Mouse (Mus musculus): ENCODE measurements around the gene Slamf8. TPM values are rescaled to one million over a fixed set of nuclear protein-coding genes. Genes with fewer than 3 reads are reported as not detected.

The Slamf8 gene
- polyA plus RNA-seq (2015; fragmentation: Nextera tagmentation; extraction: Ambion mirVana): 0.23 TPM in 1 of 2 replicates, not detected in the other

DNA sequence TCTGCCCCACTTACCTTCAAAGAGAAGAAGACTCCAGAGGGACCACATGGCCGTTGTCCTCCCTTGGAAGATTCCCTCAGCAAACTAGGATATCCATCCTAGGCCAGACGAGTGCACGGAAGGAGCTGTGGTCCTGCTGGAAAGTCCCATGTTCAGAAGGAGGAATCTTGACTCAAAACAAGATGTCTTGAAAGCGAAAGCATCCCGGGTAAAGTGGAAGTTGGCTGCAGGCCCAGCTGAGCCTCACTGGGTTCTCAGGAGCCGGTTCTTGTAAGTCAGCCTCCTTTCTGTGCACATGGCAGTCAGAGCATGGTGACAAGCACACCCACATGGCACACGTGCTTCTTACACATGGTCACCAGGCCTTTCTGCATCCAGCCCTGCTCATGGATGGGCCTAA is at the start of gene Slamf8:
Slamf8 (minus strand) TSS at position 184 of the 400 bp plus-strand sequence.
- H3K4me2 ChIP-seq: no peak within 1 kb of the TSS
- H3K9ac ChIP-seq: no peak within 1 kb of the TSS
- H3K27me3 ChIP-seq: peaks cover 5% of the 10 kb centered on the region; the same call in 1 of the 2 replicates
- no peaks in the 10 kb centered on the region for H3K9me3 ChIP-seq (replicated peaks)
- peaks cover 3% of the 10 kb centered on the region for H3K4me1 ChIP-seq (replicated peaks)
- no peak within 1 kb of the TSS for H3K4me3 ChIP-seq
- 66% methylated on average over 7 of the region's 7 CpGs for WGBS
- no peak for ATAC-seq (replicated peaks; ENCODE audit: insufficient number of reproducible peaks, insufficient read depth, low FRiP score, low read depth)
- H3K27ac ChIP-seq: no peak within 1 kb of the TSS
- H3K36me3 ChIP-seq: no peaks in the 10 kb centered on the region

DNA sequence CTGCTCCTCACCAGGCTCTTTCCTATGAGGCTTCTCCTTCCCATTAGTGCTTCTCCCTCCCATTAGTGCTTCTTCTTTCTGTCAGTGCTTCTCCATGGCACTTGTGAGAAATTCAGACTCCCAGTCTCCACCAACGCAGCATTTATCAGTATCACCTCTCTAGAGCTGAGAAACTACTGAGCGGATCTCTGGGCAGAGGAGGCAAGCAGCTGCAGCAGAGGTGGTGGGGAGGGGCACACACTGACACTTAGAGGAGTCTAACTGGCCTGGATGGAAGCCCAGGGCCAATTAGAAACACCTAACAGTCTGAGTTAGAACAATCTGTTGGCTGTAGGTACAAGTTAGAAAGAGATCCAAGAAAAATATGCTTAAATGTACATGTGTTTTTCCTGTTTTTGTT is 48.4 kb upstream of the Slamf8 start:
- no peak overlapping the region for H3K4me3 ChIP-seq
- H3K9me3 ChIP-seq (replicated peaks): no peaks in the 10 kb centered on the region
- ATAC-seq (replicated peaks; ENCODE audit: insufficient number of reproducible peaks, insufficient read depth, low FRiP score, low read depth): 0 out of 2 replicates have a peak, but pooled peaks have one; percentile 67
- peaks cover 14% of the 10 kb centered on the region for H3K4me1 ChIP-seq (replicated peaks)
- WGBS: 15% methylated on average over 2 of the region's 2 CpGs
- no peaks in the 10 kb centered on the region for H3K27me3 ChIP-seq
- no peak overlapping the region for H3K9ac ChIP-seq
- no peaks in the 10 kb centered on the region for H3K36me3 ChIP-seq
- H3K27ac ChIP-seq: peak overlapping the region; percentile 37
- no peak overlapping the region for H3K4me2 ChIP-seq

DNA sequence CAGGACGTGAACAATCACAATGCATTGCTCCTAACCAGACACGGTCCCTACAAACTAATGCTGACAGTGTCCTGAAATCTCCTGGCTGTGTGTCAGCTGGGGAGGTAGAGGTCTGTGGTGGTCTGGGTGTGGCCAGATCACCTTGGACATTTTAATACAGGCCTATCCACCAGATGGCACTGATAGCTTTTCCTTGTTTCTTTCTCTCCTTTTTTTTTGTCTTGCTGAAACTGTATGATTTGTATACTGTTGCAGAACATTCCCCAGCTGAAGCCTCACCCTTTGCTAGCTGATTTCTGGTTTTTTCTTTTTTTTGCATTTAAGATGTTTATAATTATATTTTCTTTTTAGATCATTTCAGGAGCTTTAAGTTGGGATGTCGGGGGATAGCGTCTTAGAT is 47.4 kb upstream of the Slamf8 start:
- Histone ChIP-seq H3K9ac (no peak overlapping the region), H3K9me3 (replicated peaks) (no peaks in the 10 kb centered on the region), H3K4me3 (no peak overlapping the region), H3K36me3 (no peaks in the 10 kb centered on the region), H3K4me2 (no peak overlapping the region), H3K4me1 (replicated peaks) (peaks cover 14% of the 10 kb centered on the region), H3K27ac (no peak overlapping the region), H3K27me3 (no peaks in the 10 kb centered on the region)
- 58% methylated on average over 4 of the region's 4 CpGs for WGBS
- ATAC-seq (replicated peaks; ENCODE audit: insufficient number of reproducible peaks, insufficient read depth, low FRiP score, low read depth): no peak

DNA sequence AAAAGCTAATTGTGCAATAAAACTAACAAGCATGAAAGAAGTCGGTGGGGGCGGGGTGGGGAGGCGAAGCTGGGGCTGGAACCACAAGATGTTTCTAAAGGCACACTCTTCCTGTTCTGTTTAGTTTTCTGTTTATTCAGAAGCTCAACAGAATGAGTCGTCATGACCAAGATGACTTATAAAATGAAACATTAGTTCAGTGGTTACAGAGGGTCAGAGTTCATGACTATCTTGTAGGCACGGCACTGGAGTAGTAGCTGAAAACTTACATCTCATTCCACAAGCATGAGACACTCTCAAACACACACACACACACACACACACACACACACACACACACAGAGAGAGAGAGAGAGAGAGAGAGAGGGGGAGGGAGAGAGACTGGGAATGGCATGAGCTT is 45.9 kb upstream of the Slamf8 start:
- 82% methylated on average over 5 of the region's 5 CpGs for WGBS
- Histone ChIP-seq H3K9me3 (replicated peaks) (no peaks in the 10 kb centered on the region), H3K36me3 (no peaks in the 10 kb centered on the region), H3K4me3 (no peak overlapping the region), H3K27me3 (no peaks in the 10 kb centered on the region), H3K27ac (no peak overlapping the region), H3K4me2 (no peak overlapping the region), H3K4me1 (replicated peaks) (peaks cover 18% of the 10 kb centered on the region), H3K9ac (no peak overlapping the region)
- ATAC-seq (replicated peaks; ENCODE audit: insufficient number of reproducible peaks, insufficient read depth, low FRiP score, low read depth): no peak

DNA sequence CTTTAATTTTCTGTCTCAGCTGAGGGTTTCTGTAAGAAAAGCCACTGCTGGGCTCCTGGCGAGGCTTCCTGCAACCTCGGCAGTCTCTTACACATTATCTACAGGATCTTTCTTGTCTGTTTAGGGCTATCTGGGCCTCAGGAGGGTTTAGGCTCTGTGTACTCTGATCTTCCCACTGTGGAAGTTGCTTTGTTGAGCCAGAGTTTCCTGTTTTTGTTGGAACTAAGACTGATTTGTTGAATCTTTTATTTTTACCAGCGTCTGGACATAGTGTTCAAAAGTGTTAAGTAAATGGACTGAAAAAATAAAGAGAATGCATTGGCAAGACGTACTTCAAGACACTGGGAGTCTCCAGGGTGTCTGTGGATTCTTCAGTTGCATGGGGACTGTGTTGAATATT is 44.9 kb upstream of the Slamf8 start:
- Histone ChIP-seq H3K27ac (peak overlapping the region; percentile 49), H3K4me1 (replicated peaks) (peaks cover 18% of the 10 kb centered on the region), H3K4me3 (no peak overlapping the region), H3K9me3 (replicated peaks) (no peaks in the 10 kb centered on the region), H3K27me3 (no peaks in the 10 kb centered on the region), H3K36me3 (no peaks in the 10 kb centered on the region), H3K9ac (no peak overlapping the region), H3K4me2 (no peak overlapping the region)
- 40% methylated on average over 4 of the region's 4 CpGs for WGBS
- ATAC-seq (replicated peaks; ENCODE audit: insufficient number of reproducible peaks, insufficient read depth, low FRiP score, low read depth): no peak

DNA sequence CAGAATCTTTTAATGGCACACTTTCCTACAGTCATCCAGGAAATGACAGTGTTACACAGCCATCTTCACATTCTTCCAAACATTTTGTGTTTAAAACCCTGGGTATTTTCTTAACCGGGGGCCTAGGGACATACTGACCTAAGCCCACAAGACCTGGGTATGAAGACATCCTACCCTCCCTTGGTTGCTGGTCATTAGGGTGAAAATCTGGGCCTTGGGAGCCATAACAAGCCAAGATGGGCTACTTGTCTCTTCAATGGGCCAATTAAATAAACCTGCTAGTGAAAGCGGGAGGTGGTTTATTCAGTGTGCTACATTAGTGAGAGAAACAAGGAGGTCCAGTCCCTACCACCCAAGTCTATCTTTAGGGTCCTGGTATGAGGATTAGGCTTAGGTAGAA is 43.8 kb upstream of the Slamf8 start:
- ATAC-seq (replicated peaks; ENCODE audit: insufficient number of reproducible peaks, insufficient read depth, low FRiP score, low read depth): no peak
- H3K36me3 ChIP-seq: no peaks in the 10 kb centered on the region
- no peak overlapping the region for H3K9ac ChIP-seq
- peaks cover 15% of the 10 kb centered on the region for H3K4me1 ChIP-seq (replicated peaks)
- no peak overlapping the region for H3K27ac ChIP-seq
- no peak overlapping the region for H3K4me3 ChIP-seq
- H3K27me3 ChIP-seq: no peaks in the 10 kb centered on the region
- WGBS: 82% methylated on average over 2 of the region's 2 CpGs
- 0 out of 2 replicates have a peak overlapping the region, but pooled peaks have one; percentile 22 for H3K4me2 ChIP-seq
- no peaks in the 10 kb centered on the region for H3K9me3 ChIP-seq (replicated peaks)

DNA sequence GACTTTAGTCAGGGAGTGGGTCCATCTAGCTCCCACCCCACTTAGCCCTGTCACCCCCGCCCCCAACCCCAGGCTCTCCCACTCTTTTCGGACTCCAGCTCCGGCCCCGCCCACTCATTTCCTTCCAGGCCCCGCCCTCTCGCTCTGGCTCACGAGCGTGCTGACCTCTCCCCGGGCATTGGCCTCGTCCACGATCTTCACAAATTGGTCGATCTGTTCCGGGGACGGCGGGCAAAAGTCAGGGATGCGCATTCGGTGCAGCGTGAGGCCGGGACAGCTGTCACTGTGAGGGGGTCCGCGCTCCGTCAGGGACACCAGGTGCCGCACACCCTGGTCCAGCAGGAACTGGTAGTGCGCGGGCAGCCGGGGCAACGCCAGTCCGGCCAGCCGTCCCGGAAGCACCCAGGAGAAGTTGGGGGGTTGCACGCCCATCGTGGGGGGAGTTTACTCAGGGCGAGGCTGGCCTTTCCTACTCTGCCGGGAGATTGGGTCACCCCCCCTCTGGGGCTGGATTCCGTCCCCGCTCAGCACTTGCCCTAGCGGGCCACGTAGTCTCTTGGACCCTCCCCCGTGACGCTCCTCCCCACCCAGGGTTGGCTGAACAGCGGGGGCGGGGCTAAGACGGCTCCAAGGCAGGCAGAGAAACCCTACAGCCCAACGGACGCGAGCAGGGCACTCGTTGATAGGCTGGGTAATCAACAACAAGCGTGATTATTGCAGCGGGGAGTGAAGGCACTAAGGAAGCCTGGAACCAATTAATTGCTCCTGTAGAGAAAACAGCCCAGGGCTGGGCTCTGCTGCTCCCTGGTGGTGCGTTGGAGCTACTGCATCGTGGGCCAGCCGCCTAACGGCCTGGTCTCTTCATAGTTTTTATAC is 42.3 kb upstream of the Slamf8 start, which contains the start of gene Dusp23:
Dusp23 (minus strand) TSS at position 512 of the 876 bp plus-strand sequence.
- under 1% methylated on average over 53 of the region's 53 CpGs for WGBS
- peak; percentile 99 for ATAC-seq (replicated peaks; ENCODE audit: insufficient number of reproducible peaks, insufficient read depth, low FRiP score, low read depth)
- no peaks in the 10 kb centered on the region for H3K27me3 ChIP-seq

DNA sequence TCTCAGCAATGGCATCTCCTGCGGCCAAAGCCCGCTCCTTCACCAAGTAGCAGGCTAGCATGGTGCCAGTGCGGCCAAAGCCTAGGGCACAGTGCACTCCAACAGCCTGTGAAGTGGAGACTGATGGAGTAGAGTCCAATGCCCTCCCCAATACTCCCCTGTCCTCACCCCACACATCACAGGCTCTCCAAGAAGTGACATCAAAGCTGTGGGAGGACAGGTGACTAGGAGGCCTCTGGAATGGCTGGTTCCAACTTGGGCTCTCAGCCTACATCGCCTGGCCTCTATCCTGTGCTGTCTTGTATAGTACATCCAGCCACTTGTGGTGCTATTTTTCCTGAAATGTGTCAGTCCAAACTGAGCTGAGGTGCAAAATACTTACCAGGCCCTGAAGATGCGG is 41.4 kb upstream of the Slamf8 start:
- no peak for ATAC-seq (replicated peaks; ENCODE audit: insufficient number of reproducible peaks, insufficient read depth, low FRiP score, low read depth)
- 91% methylated on average over 5 of the region's 5 CpGs for WGBS
- H3K9me3 ChIP-seq (replicated peaks): no peaks in the 10 kb centered on the region
- no peak overlapping the region for H3K4me3 ChIP-seq
- H3K9ac ChIP-seq: no peak overlapping the region
- peaks cover 11% of the 10 kb centered on the region for H3K4me1 ChIP-seq (replicated peaks)
- no peak overlapping the region for H3K27ac ChIP-seq
- H3K27me3 ChIP-seq: no peaks in the 10 kb centered on the region
- no peaks in the 10 kb centered on the region for H3K36me3 ChIP-seq
- peak overlapping the region; percentile 87; the same call in 1 of the 2 replicates for H3K4me2 ChIP-seq

More for the DNA sequence above, 42.3 kb upstream of the Slamf8 start, which contains the start of gene Dusp23:
- Histone ChIP-seq H3K27ac (peak within 1 kb of the TSS; percentile 94), H3K9me3 (replicated peaks) (no peaks in the 10 kb centered on the region), H3K4me2 (peak within 1 kb of the TSS; percentile 87), H3K4me1 (replicated peaks) (peaks cover 11% of the 10 kb centered on the region), H3K36me3 (no peaks in the 10 kb centered on the region), H3K9ac (peak within 1 kb of the TSS; percentile 78), H3K4me3 (peak within 1 kb of the TSS; percentile 81)

DNA sequence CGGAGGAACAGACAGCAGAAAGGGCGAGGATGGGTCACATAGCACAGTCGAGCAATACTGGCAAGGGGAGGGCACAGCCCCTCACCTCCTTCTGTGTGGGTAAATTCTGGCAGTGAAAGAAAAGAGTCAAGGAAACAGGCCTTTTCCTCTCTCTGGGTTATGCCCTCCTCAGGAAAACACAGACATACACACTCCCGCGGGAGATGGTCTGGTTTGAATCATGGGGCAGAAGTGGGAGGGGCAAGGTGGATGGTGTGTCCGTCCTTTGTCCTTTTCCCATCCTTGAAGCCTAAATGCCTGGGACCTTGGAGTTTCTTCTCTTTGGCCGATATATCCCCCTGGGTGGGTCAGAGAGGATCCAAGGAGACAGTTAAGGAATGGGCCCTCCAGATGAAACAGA is 39.5 kb upstream of the Slamf8 start:
- Histone ChIP-seq H3K4me1 (replicated peaks) (peaks cover 7% of the 10 kb centered on the region), H3K36me3 (no peaks in the 10 kb centered on the region), H3K4me2 (no peak overlapping the region), H3K27me3 (no peaks in the 10 kb centered on the region), H3K9ac (no peak overlapping the region), H3K27ac (no peak overlapping the region), H3K9me3 (replicated peaks) (no peaks in the 10 kb centered on the region), H3K4me3 (no peak overlapping the region)
- ATAC-seq (replicated peaks; ENCODE audit: insufficient number of reproducible peaks, insufficient read depth, low FRiP score, low read depth): no peak
- 66% methylated on average over 7 of the region's 7 CpGs for WGBS

DNA sequence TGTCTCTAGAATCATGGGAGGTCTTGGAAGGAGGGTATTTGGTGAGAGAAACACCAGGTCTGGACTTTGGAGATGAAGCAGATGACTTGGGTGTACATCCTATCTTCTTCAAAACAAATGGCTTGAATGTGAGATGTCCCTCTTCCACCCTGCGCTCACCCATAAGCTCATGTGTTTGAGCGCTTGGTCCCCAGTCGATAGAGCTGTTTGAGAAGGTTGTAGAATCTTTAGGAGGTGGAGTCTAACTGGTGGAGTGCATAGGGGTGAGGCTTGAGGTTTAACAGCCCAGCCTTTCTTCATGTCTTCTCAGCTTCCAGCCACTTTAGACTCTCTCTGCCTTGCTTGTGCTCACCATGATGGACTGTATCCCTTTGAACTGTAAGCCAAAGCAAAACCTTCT is 35.9 kb upstream of the Slamf8 start:
- no peaks in the 10 kb centered on the region for H3K9me3 ChIP-seq (replicated peaks)
- H3K36me3 ChIP-seq: no peaks in the 10 kb centered on the region
- no peaks in the 10 kb centered on the region for H3K4me1 ChIP-seq (replicated peaks)
- ATAC-seq (replicated peaks; ENCODE audit: insufficient number of reproducible peaks, insufficient read depth, low FRiP score, low read depth): no peak
- no peak overlapping the region for H3K9ac ChIP-seq
- no peaks in the 10 kb centered on the region for H3K27me3 ChIP-seq
- 89% methylated on average over 3 of the region's 3 CpGs for WGBS
- H3K4me2 ChIP-seq: no peak overlapping the region
- no peak overlapping the region for H3K27ac ChIP-seq
- no peak overlapping the region for H3K4me3 ChIP-seq

DNA sequence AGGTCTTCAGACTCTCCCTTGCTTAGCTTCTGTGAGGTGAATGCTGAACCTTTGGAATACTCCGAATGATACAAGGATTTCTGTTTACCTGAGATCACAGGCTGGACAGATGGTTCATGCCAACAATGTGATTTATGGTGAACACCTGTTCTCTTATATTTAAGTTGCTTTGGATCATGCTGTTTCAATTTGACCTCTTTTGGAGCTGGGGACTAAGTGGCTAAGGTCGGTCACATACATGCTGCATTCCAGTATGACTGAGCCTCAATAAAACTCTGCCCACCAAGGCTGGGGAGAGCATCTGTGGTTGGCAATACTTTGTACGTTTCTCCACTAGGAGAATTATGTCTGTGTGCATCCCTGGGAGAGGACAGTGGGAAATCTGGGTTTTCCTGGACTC is 33.7 kb upstream of the Slamf8 start:
- no peak overlapping the region for H3K27ac ChIP-seq
- WGBS: 83% methylated on average over 3 of the region's 3 CpGs
- no peaks in the 10 kb centered on the region for H3K9me3 ChIP-seq (replicated peaks)
- no peak overlapping the region for H3K4me3 ChIP-seq
- no peak overlapping the region for H3K4me2 ChIP-seq
- H3K36me3 ChIP-seq: no peaks in the 10 kb centered on the region
- H3K4me1 ChIP-seq (replicated peaks): no peaks in the 10 kb centered on the region
- no peak for ATAC-seq (replicated peaks; ENCODE audit: insufficient number of reproducible peaks, insufficient read depth, low FRiP score, low read depth)
- no peak overlapping the region for H3K9ac ChIP-seq
- H3K27me3 ChIP-seq: no peaks in the 10 kb centered on the region

DNA sequence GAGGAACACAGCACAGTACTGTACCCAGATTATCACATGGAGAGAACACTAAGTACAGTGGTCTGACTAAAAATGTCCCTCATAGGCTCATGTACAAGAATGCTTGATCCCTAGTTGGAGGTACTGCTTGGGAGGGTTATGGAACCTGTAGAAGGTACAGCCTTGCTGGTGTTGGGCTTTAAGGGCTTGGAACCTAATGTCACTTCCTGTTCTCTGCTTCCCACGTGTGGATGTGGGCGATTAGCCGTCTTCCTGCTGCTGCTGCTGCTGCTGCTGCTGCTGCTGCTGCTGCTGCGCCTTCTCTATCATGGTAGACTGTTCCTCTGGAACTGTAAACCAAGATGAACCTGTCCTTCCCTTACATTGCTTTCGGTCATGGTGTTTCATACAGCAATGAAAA is 33.2 kb upstream of the Slamf8 start:
- Histone ChIP-seq H3K4me3 (no peak overlapping the region), H3K4me2 (no peak overlapping the region), H3K27ac (no peak overlapping the region), H3K9me3 (replicated peaks) (no peaks in the 10 kb centered on the region), H3K27me3 (no peaks in the 10 kb centered on the region), H3K4me1 (replicated peaks) (no peaks in the 10 kb centered on the region), H3K36me3 (no peaks in the 10 kb centered on the region), H3K9ac (no peak overlapping the region)
- WGBS: 53% methylated on average over 5 of the region's 5 CpGs
- ATAC-seq (replicated peaks; ENCODE audit: insufficient number of reproducible peaks, insufficient read depth, low FRiP score, low read depth): no peak

Data from heart, embryonic 15.5 days (tissue).